Comparison of ENCODE assay signal across 9 mouse cellular contexts in genomic region chr1:186609793-186610233, GRCm38 (mm10).
DNase-seq lines count a peak whose midpoint lies in the region; ATAC-seq and TF ChIP-seq lines count a peak whose summit lies in the region.
"Had no signal": no experiment of that assay in that cellular context is flagged by ENCODE, and none has a peak within 500 bp of the region (broad histone marks: within the 10 kb centered on the region; RNA-seq: fewer than 3 reads in every experiment).

No protein-coding gene starts in this region.

- 0 out of 2 replicates have a peak overlapping the region, but pooled peaks have one; percentile 2 for H3K27ac ChIP-seq in hindbrain, embryonic 14.5 days
- peak overlapping the region; percentile 61 for H3K27ac ChIP-seq in stomach, postnatal 0 days (replicated peaks)

- no peak overlapping the region for H3K4me3 ChIP-seq in hindbrain, embryonic 14.5 days (replicated peaks; ENCODE audit: low read length)
- no peak overlapping the region for H3K4me3 ChIP-seq in stomach, postnatal 0 days (ENCODE audit: low read depth, low read length)

- TF ChIP-seq EP300 in stomach, postnatal 0 days (optimal IDR thresholded peaks at IDR 0.05): no peak

- no peaks in the 10 kb centered on the region for H3K27me3 ChIP-seq in hindbrain, embryonic 14.5 days (ENCODE audit: control insufficient read depth, insufficient read depth, low read length)
- no peaks in the 10 kb centered on the region for H3K27me3 ChIP-seq in stomach, postnatal 0 days (ENCODE audit: control insufficient read depth, insufficient read depth, low read length)

- no peak overlapping the region for H3K9ac ChIP-seq in hindbrain, embryonic 14.5 days
- H3K9ac ChIP-seq in stomach, postnatal 0 days (ENCODE audit: low read length): no peak overlapping the region

- peak; percentile 78; the same call in 1 of the 2 replicates for ATAC-seq in hindbrain, embryonic 14.5 days (ENCODE audit: low FRiP score)
- ATAC-seq in stomach, postnatal 0 days (ENCODE audit: low FRiP score, low TSS enrichment): peak; percentile 87
- ATAC-seq in erythroblast, adult 5-6 weeks (replicated peaks; ENCODE audit: low FRiP score, poor library complexity, severe bottlenecking): no peak

- 3% methylated on average over 10 of the region's 10 CpGs for WGBS in hindbrain, embryonic 14.5 days
- WGBS in stomach, postnatal 0 days: 13% methylated on average over 8 of the region's 10 CpGs

- H3K36me3 ChIP-seq in hindbrain, embryonic 14.5 days (replicated peaks; ENCODE audit: control insufficient read depth, insufficient read depth): no peaks in the 10 kb centered on the region
- H3K36me3 ChIP-seq in stomach, postnatal 0 days (ENCODE audit: control insufficient read depth, insufficient read depth, low read length): no peaks in the 10 kb centered on the region
- H3K36me3 ChIP-seq: G1E had no signal

- DNase-seq in frontal cortex, postnatal 36 days (ENCODE audit: low spot score in 2 of 2): peak; percentile 11 to 29
- no peak for DNase-seq in frontal cortex, postnatal 25 days (ENCODE audit: low spot score in 2 of 2)
- peak; percentile 26 to 58 for DNase-seq in adrenal gland, postnatal 36 days
- DNase-seq in gastrocnemius, adult 8-10 months (ENCODE audit: low spot score in 2 of 2): peak; percentile 62 to 71
- DNase-seq in hindbrain, embryonic 14.5 days (ENCODE audit: low spot score): peak; percentile 27
- peak; percentile 67 for DNase-seq in lung, postnatal 10 days
- peak; percentile 21 for DNase-seq in stomach, postnatal 0 days (ENCODE audit: low spot score)

- H3K4me2 ChIP-seq in hindbrain, embryonic 14.5 days (replicated peaks): peak overlapping the region; percentile 35
- peak overlapping the region; percentile 23 for H3K4me2 ChIP-seq in stomach, postnatal 0 days (replicated peaks; ENCODE audit: low read depth)

- H3K4me1 ChIP-seq in hindbrain, embryonic 14.5 days (replicated peaks; ENCODE audit: control insufficient read depth, insufficient read depth, low read length): peaks cover 6% of the 10 kb centered on the region; the same call in 1 of the 2 replicates
- H3K4me1 ChIP-seq in stomach, postnatal 0 days (replicated peaks; ENCODE audit: control insufficient read depth, insufficient read depth): no peaks in the 10 kb centered on the region

- TF ChIP-seq CTCF in stomach, postnatal 0 days (IDR thresholded peaks at IDR 0.05; ENCODE audit: low read depth): no peak

- no peaks in the 10 kb centered on the region for H3K9me3 ChIP-seq in hindbrain, embryonic 14.5 days (ENCODE audit: control insufficient read depth, low read length)
- H3K9me3 ChIP-seq in stomach, postnatal 0 days (ENCODE audit: control insufficient read depth, low read length): no peaks in the 10 kb centered on the region

Comparison
In these comparisons a context has a peak if more than half of its experiments do, and no peak if none do; other contexts are left out.
1. DNase-seq: peak in frontal cortex, postnatal 36 days (2 of 2), adrenal gland, postnatal 36 days (2 of 2), gastrocnemius, adult 8-10 months (2 of 2), hindbrain, embryonic 14.5 days (single experiment), lung, postnatal 10 days (single experiment) and stomach, postnatal 0 days (single experiment); none in frontal cortex, postnatal 25 days (0 of 2).